Mouse (Mus musculus) thymus, postnatal 14 days (tissue): Measurements from ENCODE around the gene Gm8914.
"Not testable (repeated sequence)": the region's sequence is repeated elsewhere in the genome, so short reads cannot be mapped to it uniquely, and the experiment has no call there.

ENCODE experiments used
- DNase-seq: peaks from one replicate; pipeline ENCODE4 v3.0.0; 2021

Gene Gm8914

GRCm38 (mm10) chrX:91479826-91480225, at the start of gene Gm8914:
Gm8914 (plus strand) TSS chrX:91480126.
- DNase-seq: not testable (repeated sequence)
